Mouse (Mus musculus) lung, adult 2 months (tissue): Measurements from ENCODE around the gene Kcnma1.

Experiments used
- CTCF ChIP-seq: fragments of 200-500 bp; IDR thresholded peaks from 2 replicates; pipeline ENCODE4 v1.5.1; 2011; ENCODE audit warnings: mild to moderate bottlenecking, low read length, control low read depth; ENCODE audit not compliant: insufficient read depth
- POLR2A ChIP-seq: fragments of 200-500 bp; IDR thresholded peaks from 2 replicates; pipeline ENCODE4 v1.6.1; 2011; ENCODE audit warnings: low read depth, mild to moderate bottlenecking, control low read depth, low read length, borderline replicate concordance; ENCODE audit errors: extremely low read depth

GRCm38 (mm10) chr14:23253154-23253553, 761.1 kb downstream of the Kcnma1 start:
- TF ChIP-seq CTCF: no peak
- TF ChIP-seq POLR2A: no peak
